Mouse (Mus musculus): ENCODE results near the gene Megf6. TPM values are rescaled to one million over a fixed set of nuclear protein-coding genes. Genes with fewer than 3 reads are reported as not detected.

Gene Megf6
- total RNA-seq, 4 experiments from 2014 or later, result 0.21 to 0.67 (median 0.25) TPM

GRCm38 (mm10) chr4:154159961-154160537 lies 10.5 kb upstream of the Megf6 start:
- DNase-seq (ENCODE audit: low spot score in 2 of 2), result no peak

GRCm38 (mm10) chr4:154160538-154161390 lies 9.8 kb upstream of the Megf6 start, which contains the start of gene Tprgl:
Gene Tprgl, minus strand, starts transcription at chr4:154160666.
- DNase-seq (ENCODE audit: low spot score in 2 of 2), result peak; percentile 95

- DNase-seq (ENCODE audit: low spot score in 2 of 2), result peak; percentile 44 to 49
Observed at GRCm38 (mm10) chr4:154163296-154163695, 7.2 kb upstream of the Megf6 start.

GRCm38 (mm10) chr4:154167053-154167452 lies 3.5 kb upstream of the Megf6 start:
- no peak for DNase-seq (ENCODE audit: low spot score in 2 of 2)

- DNase-seq (ENCODE audit: low spot score in 2 of 2), result no peak
Observed at GRCm38 (mm10) chr4:154170021-154170420, 509 bp upstream of the Megf6 start.

GRCm38 (mm10) chr4:154171151-154171930 lies 811 bp downstream of the Megf6 start:
- no peak for DNase-seq (ENCODE audit: low spot score in 2 of 2)

- DNase-seq (ENCODE audit: low spot score in 2 of 2), result no peak
Observed at GRCm38 (mm10) chr4:154171931-154172604, 1.5 kb downstream of the Megf6 start.

GRCm38 (mm10) chr4:154177257-154177656 lies 6.7 kb downstream of the Megf6 start:
- peak in 1 of 2 experiments; percentile 69 for DNase-seq (ENCODE audit: low spot score in 2 of 2)

GRCm38 (mm10) chr4:154181001-154181400 lies 10.5 kb downstream of the Megf6 start:
- DNase-seq (ENCODE audit: low spot score in 2 of 2), result no peak

- DNase-seq (ENCODE audit: low spot score in 2 of 2), result no peak
Observed at GRCm38 (mm10) chr4:154183566-154183965, 13.0 kb downstream of the Megf6 start.

- no peak for DNase-seq (ENCODE audit: low spot score in 2 of 2)
Observed at GRCm38 (mm10) chr4:154185001-154185400, 14.5 kb downstream of the Megf6 start.

GRCm38 (mm10) chr4:154186002-154186537 lies 15.5 kb downstream of the Megf6 start:
- DNase-seq (ENCODE audit: low spot score in 2 of 2), result no peak

- no peak for DNase-seq (ENCODE audit: low spot score in 2 of 2)
Observed at GRCm38 (mm10) chr4:154188948-154189347, 18.4 kb downstream of the Megf6 start.

- DNase-seq (ENCODE audit: low spot score in 2 of 2), result no peak
Observed at GRCm38 (mm10) chr4:154197961-154198360, 27.4 kb downstream of the Megf6 start.

GRCm38 (mm10) chr4:154198377-154198961 lies 27.9 kb downstream of the Megf6 start:
- DNase-seq (ENCODE audit: low spot score in 2 of 2), result no peak

- DNase-seq (ENCODE audit: low spot score in 2 of 2), result no peak
Observed at GRCm38 (mm10) chr4:154201511-154201910, 31.0 kb downstream of the Megf6 start.

GRCm38 (mm10) chr4:154204532-154204931 lies 34.0 kb downstream of the Megf6 start:
- DNase-seq (ENCODE audit: low spot score in 2 of 2), result no peak

GRCm38 (mm10) chr4:154205392-154205791 lies 34.9 kb downstream of the Megf6 start:
- DNase-seq (ENCODE audit: low spot score in 2 of 2), result no peak

- no peak for DNase-seq (ENCODE audit: low spot score in 2 of 2)
Observed at GRCm38 (mm10) chr4:154207261-154207660, 36.7 kb downstream of the Megf6 start.

GRCm38 (mm10) chr4:154209054-154209453 lies 38.5 kb downstream of the Megf6 start:
- no peak for DNase-seq (ENCODE audit: low spot score in 2 of 2)

- DNase-seq (ENCODE audit: low spot score in 2 of 2), result no peak
Observed at GRCm38 (mm10) chr4:154209825-154210224, 39.3 kb downstream of the Megf6 start.
